Mouse (Mus musculus): Measurements from ENCODE around the gene Vamp8.
A peak's percentile ranks its signal among the peaks of the same experiment; 100 is the strongest.

The Vamp8 gene

DNA sequence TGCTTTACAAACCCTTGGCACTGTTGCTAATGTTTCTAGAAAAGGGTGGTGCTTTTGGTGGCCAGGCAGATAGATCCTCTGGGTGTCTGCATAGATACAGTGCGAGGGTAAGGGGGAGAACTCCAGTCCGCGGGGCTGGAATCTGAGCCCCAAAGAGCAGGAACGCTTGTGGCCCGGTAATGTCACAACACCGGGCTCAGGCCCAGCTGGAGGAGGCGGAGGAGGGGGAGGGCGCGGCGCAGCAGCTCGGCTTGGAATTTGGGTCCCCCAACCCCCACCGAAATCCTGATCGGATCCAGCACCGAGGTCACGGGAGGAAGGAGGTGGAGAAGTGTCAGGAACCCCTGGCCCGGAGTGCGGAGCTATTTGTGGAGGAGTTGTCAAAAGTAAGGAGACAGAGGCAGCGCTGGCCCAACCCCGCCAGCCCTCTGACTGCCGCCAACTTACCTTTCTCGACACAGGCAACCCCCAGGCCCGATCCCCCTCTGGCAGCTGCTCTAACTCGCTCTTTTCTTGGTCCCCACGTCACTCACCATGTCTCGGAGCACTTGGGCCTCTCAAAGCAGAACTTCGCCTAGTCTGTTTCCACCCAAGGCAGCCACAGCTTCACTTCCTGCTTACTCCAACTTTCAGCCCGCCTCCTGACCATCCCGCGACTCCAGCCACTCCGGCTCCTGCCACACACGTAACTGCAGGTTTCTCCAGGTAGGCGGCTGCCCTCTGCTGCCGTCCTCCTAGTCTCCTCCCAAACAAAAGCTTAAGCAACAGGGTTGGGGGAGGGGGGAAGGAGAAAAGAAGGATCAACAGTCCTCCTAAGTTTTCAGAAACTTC is at the start of gene Vamp8:
Vamp8 (minus strand) TSS at position 763 of the 831 bp plus-strand sequence.
- DNase-seq (ENCODE audit: inconsistent age in 2 of 2, low spot score in 1 of 2), result peak; percentile 92 to 97

DNA sequence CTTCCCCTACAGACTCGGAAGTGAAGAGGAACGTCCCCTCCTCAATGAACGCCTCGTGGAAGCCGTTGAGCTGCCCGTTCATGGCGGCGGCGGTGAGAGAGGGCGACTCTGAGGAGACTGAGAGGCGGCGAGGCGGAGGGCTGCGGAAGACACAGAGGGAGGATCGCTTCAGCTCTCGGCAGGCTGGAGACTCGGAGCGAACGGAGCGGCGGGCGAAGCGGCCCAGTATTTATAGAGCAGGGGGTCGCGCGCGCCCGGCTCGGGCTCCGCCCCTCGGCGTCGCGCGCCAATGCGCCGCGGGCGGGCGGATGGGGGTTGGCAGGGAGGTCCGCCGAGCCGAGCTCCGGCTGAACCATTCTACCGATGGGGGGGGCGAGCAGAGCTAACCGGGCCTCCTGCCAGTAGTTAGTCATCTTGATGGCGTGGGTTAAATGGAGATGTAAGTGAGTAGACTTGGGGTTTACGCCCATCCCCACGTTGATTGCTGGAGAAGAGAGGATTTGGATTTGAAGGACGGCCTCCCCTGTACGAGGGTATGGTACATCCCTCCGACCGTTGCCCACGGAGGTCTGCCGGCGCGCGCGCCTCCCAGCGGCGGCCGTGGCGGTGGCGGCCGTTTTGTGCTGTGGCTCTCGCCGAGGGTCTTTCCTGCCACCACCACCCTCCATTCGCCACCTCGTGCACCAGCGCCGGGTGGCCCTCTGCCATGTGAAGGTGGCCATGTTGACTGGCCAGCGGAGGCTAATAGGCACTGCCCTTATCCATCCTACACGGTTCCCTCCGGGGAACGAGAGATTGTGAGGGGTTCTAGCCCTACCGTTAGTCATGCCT is 49.1 kb upstream of the Vamp8 start, which contains the start of gene Mat2a:
Mat2a (minus strand) TSS at position 204 of the 831 bp plus-strand sequence.
- DNase-seq (ENCODE audit: inconsistent age in 2 of 2, low spot score in 1 of 2), result peak; percentile 96 to 99

DNA sequence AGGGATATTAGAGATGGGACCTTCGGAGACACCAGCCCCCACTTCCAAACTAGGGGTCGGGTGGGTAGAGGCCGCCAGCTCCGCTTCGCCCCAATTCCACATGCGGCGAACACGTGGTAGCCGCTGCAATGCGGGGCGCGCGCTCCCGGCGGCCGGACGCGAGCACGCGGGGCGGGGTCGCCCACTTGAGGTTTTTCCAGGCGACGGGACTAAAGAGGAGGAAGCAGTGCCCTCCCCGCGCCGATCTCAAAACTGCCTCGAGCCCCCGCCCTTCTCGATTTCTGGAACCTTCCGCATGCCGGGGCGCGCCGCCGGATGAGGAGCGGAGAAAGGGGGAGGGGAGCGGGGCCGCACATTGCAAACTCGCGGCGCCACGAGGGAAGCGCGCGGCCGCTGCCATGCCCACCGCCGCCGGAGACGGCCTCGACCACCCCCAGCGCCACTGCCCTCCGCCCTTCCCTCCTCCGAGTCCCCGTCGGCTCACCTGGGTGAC is 48.4 kb upstream of the Vamp8 start:
- peak; percentile 92 to 96 for DNase-seq (ENCODE audit: inconsistent age in 2 of 2, low spot score in 1 of 2)

DNA sequence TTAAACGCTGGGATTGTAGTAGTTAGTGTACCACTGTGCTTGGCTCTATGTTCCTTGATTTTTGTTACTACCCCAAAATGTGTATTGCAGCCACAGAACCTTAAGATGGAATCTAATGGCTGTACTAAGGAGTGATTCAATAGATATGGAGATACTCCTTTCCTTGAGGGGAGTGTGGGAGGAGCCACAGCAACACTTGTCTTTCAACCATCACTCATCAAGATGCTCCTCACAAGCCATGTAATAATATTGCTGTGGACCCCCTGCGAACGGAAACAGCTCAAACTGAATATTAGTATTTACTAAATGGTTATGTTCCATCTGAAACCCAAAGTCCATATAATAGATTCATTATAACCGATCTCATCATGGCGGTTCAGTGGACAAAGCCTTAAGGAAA is 47.7 kb upstream of the Vamp8 start:
- DNase-seq (ENCODE audit: inconsistent age in 2 of 2, low spot score in 1 of 2), result peak in 1 of 2 experiments; percentile 66

DNA sequence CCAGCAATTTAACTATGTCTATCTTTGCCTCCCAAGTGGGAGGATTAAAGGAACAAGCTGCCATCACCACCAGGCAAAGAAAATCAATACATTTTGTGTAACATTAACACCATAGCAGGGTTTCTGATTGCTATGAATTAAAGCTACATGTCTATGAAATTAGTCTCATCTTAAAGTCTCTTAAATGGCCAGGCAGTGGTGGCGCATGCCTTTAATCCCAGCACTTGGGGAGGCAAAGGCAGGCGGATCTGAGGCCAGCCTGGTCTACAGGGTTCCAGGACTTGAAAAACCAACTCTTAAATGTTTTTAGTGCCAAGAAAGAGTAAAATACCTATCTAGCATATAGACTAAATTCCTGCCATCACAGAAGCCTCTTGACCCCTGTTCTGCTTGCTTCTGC is 41.6 kb upstream of the Vamp8 start:
- no peak for DNase-seq (ENCODE audit: inconsistent age in 2 of 2, low spot score in 1 of 2)

DNA sequence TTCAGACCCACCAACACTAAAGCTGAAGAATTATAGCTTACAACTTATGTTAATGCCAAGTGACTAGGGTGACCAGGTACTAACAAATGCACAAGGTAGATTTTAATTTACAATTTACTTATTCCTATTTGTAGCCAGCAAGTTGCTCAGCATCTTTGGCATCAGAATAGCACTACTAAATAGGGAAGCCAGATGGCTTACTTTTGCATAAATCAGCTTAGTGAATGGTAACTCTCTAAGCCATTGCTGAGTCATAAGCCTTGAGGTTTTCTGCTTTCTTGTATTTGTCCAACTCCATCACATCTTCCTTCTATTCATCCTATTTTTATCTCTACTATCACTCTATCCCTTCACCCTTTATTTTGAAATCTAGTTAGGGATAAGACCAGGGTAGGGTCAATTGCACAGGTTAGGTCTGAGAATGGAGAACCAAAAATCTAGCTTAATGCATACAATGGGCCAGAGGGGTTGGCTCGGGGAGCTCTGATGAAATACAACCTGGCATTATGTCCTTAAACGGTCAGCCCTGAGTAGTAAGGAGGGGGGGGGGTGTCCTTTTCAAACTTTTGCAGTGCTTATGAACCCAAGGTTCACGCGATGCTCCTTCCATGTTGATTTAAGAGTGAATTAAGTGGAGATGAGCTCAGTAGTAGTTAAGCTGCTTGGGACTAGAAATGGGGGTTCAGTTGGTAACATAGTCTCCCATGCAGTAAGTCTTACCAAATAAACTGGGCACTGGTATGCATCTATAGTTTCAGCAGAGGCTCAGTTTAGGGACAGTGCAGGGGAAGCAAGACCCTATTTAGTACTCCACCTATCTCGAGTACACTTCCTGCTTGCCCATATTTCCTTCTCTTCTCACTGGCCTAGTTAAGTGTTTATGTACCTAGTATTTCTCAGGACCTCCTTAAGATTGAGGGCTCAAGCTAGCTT is 40.8 kb upstream of the Vamp8 start:
- peak in 1 of 2 experiments; percentile 67 for DNase-seq (ENCODE audit: inconsistent age in 2 of 2, low spot score in 1 of 2)

DNA sequence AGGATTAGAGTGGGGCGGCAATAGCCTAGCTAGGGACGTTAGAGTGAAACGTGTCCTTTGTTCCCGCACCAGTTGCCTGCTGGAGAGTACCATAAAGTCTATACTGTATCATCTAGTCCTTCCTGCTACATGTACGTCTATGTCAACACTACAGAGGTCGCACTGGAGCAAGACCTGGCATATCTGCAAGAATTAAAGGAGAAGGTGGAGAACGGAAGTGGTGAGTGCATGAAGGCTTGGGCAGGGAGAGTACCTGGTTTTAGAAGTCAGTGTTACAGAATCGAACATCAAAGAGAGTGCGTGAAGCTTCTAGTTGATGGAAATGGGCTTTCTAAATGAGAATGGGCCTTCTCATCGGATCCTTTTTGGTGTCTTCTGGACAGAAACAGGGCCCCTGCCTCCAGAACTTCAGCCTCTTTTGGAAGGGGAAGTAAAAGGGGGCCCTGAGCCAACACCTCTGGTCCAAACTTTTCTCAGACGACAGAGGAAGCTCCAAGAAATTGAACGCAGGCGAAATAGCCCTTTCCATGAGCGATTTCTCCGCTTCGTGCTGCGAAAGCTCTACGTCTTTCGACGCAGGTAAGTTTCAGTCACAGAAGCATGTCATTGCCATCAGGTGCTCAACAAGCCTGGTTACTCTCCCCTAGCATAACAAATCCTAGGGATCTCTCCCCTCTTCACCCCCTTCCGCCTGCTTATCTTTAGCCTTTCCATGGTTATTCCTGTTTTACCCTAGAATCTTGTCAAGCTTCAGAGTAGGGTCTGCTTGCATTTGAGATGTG is 38.7 kb upstream of the Vamp8 start:
- DNase-seq (ENCODE audit: inconsistent age in 2 of 2, low spot score in 1 of 2), result peak in 1 of 2 experiments; percentile 33

DNA sequence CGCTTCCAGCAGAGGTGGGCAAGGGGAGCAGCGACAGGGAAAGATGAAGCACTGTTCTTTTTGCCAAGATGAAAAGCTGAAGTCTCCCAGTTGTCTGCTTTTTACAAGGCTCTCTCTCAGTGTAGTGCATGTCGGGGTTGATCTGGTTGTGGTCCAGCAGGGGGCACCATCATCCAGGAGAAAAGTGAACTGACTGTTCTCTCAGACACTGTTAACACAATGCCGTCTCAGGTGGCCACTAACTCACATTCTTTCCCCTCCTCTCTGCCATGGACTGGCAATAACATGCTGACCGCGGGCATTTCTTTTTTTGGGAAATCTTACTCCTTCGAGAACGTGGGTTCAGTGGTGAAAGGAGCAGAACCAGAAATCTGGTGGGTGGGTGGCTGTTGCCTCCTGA is 37.5 kb upstream of the Vamp8 start:
- DNase-seq (ENCODE audit: inconsistent age in 2 of 2, low spot score in 1 of 2), result peak; percentile 73 to 93

DNA sequence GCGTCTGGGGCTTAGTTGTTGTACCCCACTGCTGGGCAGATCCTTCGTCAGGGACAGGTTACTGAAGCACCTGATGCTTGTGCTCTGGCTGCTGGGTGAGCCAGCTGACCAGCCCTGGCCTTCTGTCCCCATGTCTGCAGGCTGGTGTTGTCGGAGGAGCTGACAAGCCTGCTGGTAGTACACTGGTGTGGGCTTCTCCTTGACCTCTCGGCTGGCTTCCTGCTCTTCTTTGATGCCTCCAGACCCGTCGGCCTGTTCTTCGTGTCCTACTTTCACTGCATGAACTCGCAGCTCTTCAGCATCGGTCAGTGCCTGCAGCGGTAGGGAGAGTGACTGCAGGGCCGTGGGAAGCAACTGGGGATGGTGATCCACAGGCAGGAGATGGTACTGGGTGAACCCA is 35.1 kb upstream of the Vamp8 start:
- DNase-seq (ENCODE audit: inconsistent age in 2 of 2, low spot score in 1 of 2), result no peak

DNA sequence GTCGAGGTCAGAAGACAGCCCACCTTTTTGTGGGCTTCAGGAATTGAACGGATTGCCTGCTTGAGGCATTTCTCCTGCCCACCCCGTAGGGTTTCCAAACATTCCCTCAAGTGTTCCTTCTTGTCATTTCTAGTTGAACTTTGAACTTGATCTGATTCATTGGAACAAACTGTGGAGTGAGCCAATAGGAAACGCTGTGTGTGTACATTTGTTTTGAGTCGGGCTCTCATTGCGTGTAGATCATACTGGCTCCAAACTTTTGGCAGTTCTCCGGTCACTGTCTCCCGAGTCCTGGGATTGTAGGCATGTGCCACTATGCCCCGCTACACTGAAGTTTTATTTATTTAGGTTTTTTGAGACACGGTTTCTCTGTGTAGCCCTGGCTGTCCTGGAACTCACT is 30.4 kb upstream of the Vamp8 start:
- no peak for DNase-seq (ENCODE audit: inconsistent age in 2 of 2, low spot score in 1 of 2)

DNA sequence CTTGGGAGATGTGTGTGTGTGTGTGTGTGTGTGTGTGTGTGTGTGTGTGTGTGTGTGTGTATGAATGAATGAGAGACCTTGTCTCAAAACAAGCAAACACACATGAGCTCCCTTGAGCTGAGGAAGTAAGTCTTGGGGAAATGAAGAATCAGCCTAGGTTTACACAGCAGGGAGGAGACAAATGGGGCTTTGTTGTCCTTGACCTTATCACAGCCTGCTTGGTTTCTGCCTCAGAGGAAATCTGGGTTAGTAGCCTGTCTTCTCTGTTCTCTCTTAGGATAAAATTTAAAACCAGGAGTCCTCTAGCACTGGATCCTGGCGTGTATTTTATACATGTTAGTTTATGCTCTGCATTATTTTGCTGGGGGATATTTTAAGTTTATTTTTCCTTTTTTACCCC is 29.3 kb upstream of the Vamp8 start:
- peak; percentile 43 to 73 for DNase-seq (ENCODE audit: inconsistent age in 2 of 2, low spot score in 1 of 2)

DNA sequence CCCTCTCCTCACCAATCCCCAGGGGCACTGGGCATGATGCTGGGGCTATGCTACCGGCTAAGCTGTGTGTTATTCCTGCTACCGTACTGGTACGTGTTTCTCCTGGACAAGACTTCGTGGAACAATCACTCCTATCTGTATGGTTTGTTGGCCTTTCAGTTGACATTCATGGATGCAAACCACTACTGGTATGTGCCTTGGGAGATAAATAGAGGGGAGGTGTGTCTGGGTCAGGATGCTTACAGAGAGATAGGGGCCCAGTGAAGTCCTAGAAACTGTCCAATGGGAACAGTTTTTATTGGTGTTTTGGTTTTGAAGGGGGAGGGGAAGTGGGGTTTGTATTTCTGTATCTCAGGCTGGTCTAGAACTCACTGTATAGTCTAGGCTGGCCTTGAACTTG is 27.8 kb upstream of the Vamp8 start:
- no peak for DNase-seq (ENCODE audit: inconsistent age in 2 of 2, low spot score in 1 of 2)

DNA sequence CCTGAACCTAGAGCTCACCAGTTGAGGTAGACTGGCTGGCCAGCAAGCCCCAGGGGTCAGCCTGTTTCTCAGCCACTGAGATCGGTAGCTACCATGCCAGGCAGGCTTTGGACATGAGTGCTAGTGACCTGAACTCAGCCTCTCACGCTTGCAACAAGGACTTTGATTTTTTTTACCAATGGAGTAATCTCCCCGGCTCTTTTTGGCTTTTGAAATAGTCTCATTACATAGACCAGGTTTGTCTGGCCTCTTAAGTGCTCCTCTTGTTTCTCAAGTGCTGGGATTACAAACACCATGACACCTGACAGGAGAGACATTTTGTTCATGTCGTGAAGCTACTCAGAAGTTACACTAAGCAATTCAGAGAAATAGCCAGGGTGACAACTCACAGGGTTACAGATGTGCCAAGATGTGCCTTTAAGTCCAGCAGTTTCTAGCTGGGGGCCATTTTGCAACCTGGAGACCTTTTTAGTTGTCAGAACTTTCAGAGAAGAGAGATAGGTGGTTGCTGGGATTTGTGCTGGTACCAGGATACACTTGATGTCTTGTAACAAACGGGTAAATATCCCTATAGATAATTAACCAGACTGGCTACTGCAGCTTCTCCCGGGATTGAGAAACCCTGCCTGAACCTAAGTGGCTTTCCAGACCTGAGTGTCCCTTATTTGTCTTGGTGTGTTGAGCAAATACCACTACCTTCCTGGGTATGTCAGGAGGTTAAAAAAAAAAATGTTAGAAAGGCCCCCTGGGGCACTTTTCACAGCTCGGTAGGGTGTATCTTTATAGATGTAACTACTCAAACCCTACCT is 25.7 kb upstream of the Vamp8 start:
- DNase-seq (ENCODE audit: inconsistent age in 2 of 2, low spot score in 1 of 2), result no peak

DNA sequence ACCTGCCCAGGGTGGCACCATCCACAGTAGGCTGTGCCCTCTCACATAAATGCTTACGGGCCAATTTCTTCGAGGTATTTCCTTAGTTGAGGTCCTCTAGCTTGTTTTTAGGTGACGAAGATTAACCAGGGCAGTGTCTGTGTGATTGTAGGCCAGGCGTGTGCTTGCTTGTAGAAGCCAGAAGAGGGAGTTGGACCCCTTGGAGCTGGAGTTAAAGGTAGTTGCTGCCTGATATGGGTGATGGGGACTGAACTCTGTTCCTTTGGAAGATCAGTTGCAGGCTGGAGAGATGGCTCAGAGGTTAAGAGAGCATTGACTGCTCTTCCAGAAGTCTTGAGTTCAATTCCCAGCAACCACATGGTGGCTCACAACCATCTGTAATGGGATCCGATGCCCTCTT is 24.7 kb upstream of the Vamp8 start:
- DNase-seq (ENCODE audit: inconsistent age in 2 of 2, low spot score in 1 of 2), result no peak

DNA sequence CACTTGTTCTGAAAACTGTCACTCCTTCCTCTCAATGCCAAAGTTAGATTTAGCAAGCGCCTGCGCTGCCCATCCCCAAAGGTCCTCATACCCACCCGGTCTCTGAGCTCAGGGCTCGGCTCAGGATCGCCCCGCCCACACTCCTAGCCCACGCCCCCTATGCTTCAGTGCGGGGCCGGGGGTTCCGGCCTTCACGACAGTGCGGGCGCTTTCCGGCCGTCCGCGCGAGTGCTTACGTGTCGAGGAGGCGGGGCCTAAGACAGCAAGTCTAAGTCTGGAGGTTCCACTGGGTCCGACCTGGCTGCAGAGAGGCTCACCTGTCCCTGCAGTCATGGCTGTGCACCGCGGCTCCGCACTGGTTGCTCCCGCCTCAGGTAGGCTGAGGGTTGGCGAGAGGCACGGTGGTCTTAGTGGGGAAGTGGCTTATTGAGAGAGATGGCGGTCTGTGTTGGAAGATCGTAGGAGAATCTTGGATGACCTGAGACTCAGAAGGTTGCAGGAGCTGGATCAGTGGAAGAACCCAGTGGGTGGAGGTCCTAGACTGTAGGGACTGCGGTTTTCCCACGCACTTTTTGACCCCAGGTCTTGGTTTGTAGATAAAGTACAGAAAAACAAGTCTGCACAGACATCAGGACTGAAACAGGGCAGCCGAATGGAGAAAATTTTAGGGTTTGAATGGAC is 23.7 kb upstream of the Vamp8 start, which contains the start of gene Ggcx:
Ggcx (plus strand) TSS at position 233 of the 681 bp plus-strand sequence.
- peak; percentile 97 to 98 for DNase-seq (ENCODE audit: inconsistent age in 2 of 2, low spot score in 1 of 2)

DNA sequence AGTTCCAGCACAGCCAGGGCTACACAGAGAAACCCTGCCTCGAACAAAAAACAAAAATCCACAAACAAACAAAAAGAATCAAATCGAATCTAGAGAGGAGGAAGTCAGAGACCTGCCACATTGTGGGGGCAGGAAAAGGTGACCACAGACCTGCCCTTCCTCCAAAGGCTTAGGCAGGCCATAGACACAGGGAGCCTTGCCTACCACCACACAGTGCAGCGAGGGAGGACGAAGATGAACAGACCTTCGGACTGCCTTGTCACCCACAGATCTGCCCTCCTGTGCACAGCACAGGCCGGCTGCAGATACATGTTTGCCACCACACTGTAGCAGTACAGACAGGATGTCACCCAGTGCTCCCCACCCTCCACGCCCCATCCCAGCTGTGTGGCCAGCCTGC is 20.0 kb upstream of the Vamp8 start:
- no peak for DNase-seq (ENCODE audit: inconsistent age in 2 of 2, low spot score in 1 of 2)

DNA sequence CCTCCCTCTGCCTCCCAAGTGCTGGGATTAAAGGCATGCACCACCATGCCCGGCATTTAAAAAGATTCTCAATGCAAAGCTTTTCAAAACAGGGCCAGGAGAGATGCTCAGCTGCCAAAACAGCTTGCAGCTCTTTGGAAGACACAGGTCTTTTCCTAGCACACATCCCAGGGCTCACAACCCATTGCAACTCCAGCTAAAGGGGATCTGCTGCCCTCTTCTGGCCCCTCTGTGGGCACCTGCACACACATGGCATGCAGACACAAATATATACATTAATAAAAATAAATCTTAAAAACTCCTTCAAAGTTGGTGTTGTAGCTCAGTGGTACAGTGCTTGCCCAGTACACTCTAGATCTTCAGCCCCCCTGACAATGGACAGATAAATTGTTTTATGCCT is 19.5 kb upstream of the Vamp8 start:
- DNase-seq (ENCODE audit: inconsistent age in 2 of 2, low spot score in 1 of 2), result no peak

DNA sequence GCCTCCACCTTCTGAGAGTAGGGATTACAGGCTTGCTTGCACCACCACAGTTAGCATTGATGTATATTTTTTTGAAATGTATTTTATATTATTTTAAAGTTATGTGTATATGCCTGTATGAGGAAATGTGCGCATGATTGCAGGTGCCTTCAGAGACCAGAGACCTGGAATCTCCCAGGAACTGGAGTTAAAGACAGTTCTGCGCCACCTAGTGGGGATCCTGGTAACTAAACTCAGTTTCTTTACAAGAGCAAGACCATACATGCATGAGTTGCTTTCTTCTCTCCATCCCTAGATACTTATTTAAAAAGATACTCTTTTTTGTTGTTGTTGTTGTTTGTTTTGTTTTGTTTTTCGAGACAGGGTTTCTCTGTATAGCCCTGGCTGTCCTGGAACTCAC is 19.1 kb upstream of the Vamp8 start:
- DNase-seq (ENCODE audit: inconsistent age in 2 of 2, low spot score in 1 of 2), result peak; percentile 49 to 87

Data from adrenal gland, adult (tissue).